Mouse (Mus musculus) megakaryocyte, embryonic 14.5 days (primary cell): ENCODE results near the gene Syt1.

ENCODE experiments used
- FLI1 ChIP-seq: IDR thresholded peaks from 2 replicates; pipeline ENCODE4 v1.6.1; 2012; ENCODE audit warnings: low read length, inconsistent platforms, mixed read lengths
- GATA1 ChIP-seq: IDR thresholded peaks from 3 replicates; pipeline ENCODE4 v1.6.1; 2012; ENCODE audit warnings: mixed read lengths, low read length, inconsistent platforms, borderline replicate concordance

- TF ChIP-seq GATA1 (no peak), FLI1 (no peak)
Observed at GRCm38 (mm10) chr10:108686696-108687095, 324.1 kb downstream of the Syt1 start.
